Mouse (Mus musculus) forebrain, embryonic 16.5 days (tissue): ENCODE results near the gene Aff4. TPM values are rescaled to one million over a fixed set of nuclear protein-coding genes. Genes with fewer than 3 reads are reported as not detected.
A peak's percentile ranks its signal among the peaks of the same experiment; 100 is the strongest.

Source experiments
- ATAC-seq: fragments of 200-750 bp; cut with Nextera tagmentation; 2 replicates; pipeline ENCODE4 v1.8.0; 2017; ENCODE audit warnings: mild to moderate bottlenecking, moderate library complexity
- H3K27ac ChIP-seq: fragments of 300-500 bp; sonication (generic); 2 replicates; pipeline ENCODE4 v1.5.1; 2014; ENCODE audit warnings: low read length, control low read depth
- H3K27me3 ChIP-seq: fragments of 300-500 bp; sonication (generic); replicated peaks from 2 replicates; pipeline ENCODE4 v1.6.1; 2014; ENCODE audit warnings: low read length; ENCODE audit not compliant: control insufficient read depth, insufficient read depth
- H3K36me3 ChIP-seq: fragments of 300-500 bp; sonication (generic); 2 replicates; pipeline ENCODE4 v1.6.1; 2014; ENCODE audit not compliant: control insufficient read depth, insufficient read depth
- H3K4me1 ChIP-seq: fragments of 300-500 bp; sonication (generic); replicated peaks from 2 replicates; pipeline ENCODE4 v1.6.1; 2014; ENCODE audit warnings: low read length; ENCODE audit not compliant: control insufficient read depth, insufficient read depth
- H3K4me2 ChIP-seq: fragments of 300-500 bp; sonication (generic); 2 replicates; pipeline ENCODE4 v1.6.1; 2014; ENCODE audit warnings: mild to moderate bottlenecking, low read length, control low read depth
- H3K4me3 ChIP-seq: fragments of 300-500 bp; sonication (generic); replicated peaks from 2 replicates; pipeline ENCODE4 v1.5.1; 2014; ENCODE audit warnings: mild to moderate bottlenecking, low read length, control low read depth
- H3K9ac ChIP-seq: fragments of 300-500 bp; sonication (generic); replicated peaks from 2 replicates; pipeline ENCODE4 v1.6.1; 2014; ENCODE audit warnings: low read depth, low read length, control low read depth
- H3K9me3 ChIP-seq: fragments of 300-500 bp; sonication (generic); 2 replicates; pipeline ENCODE4 v1.6.1; 2016; ENCODE audit warnings: low read length; ENCODE audit not compliant: control insufficient read depth
- WGBS: fragments of 180-500 bp; shearing (Covaris S2); extraction: QIAGEN DNeasy Blood & Tissue Kit; methylation state at CpG from one replicate; pipeline ENCODE4 v1.1.7; 2014; 5-methylcytosine and 5-hydroxymethylcytosine counted together
- polyA plus RNA-seq: library from polyadenylated mRNA; unstranded; fragments of >200 nt; fragmentation: Nextera tagmentation; extraction: Ambion mirVana; gene quantifications from 2 replicates; pipeline ENCODE4 v1.2.1, GENCODE M21; 2015

Aff4 gene
- polyA plus RNA-seq, 1 experiment from 2014 or later: 62.0 TPM

DNA sequence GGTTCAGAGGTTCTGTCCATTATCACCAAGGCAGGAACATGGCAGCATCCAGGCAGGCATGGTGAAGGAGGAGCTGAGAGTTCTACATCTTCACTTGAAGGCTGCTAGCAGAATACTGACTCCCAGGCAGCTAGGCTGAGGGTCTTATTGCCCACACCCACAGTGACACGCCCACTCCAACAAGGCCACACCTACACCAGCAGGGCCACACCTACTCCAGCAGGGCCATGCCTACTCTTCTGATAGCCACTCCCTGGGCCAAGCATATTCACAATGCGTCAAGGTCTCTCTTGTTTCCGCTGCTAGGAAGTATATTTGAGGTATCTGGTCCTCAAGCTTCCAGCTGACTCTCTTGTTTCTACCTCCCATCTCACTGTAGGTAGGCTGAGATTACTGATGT lies 108.4 kb downstream of the Aff4 start:
- H3K4me3 ChIP-seq: no peak overlapping the region
- H3K4me2 ChIP-seq: no peak overlapping the region
- H3K36me3 ChIP-seq: no peaks in the 10 kb centered on the region
- no peak overlapping the region for H3K27ac ChIP-seq
- H3K9me3 ChIP-seq: no peaks in the 10 kb centered on the region
- peaks cover 17% of the 10 kb centered on the region for H3K4me1 ChIP-seq
- H3K27me3 ChIP-seq: peaks cover 42% of the 10 kb centered on the region
- ATAC-seq: no peak
- H3K9ac ChIP-seq: no peak overlapping the region
- 71% methylated on average over 3 of the region's 3 CpGs for WGBS

DNA sequence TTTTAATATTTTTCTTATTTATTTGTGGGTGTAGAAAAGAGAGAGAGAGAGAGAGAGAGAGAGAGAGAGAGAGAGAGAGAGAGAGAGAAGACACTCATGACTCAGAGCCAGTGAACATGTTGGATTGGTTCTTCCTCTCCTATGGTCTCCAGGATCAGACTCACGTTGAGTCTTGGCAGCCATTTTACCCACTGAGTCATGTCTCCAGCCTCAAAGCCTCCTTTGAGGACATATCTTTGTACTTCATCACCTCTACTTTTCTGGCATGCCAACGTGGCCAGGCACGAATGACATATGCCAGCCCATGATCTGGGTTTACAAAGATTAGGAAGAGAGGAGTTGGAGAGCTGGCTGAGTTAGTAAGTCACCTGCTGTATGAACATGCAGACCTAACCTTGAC lies 109.6 kb downstream of the Aff4 start:
- no peak for ATAC-seq
- 81% methylated on average over 3 of the region's 3 CpGs for WGBS

GRCm38 (mm10) chr11:53461727-53462126 lies 111.1 kb downstream of the Aff4 start:
- Histone ChIP-seq H3K27ac (no peak overlapping the region), H3K4me2 (no peak overlapping the region), H3K4me3 (no peak overlapping the region), H3K27me3 (peaks cover 59% of the 10 kb centered on the region), H3K9ac (no peak overlapping the region), H3K36me3 (no peaks in the 10 kb centered on the region), H3K4me1 (peaks cover 25% of the 10 kb centered on the region), H3K9me3 (no peaks in the 10 kb centered on the region)
- 16% methylated on average over 5 of the region's 5 CpGs for WGBS
- no peak for ATAC-seq

More for the DNA sequence above, 109.6 kb downstream of the Aff4 start:
- no peak overlapping the region for H3K4me3 ChIP-seq
- H3K4me2 ChIP-seq: no peak overlapping the region
- H3K27me3 ChIP-seq: peaks cover 54% of the 10 kb centered on the region
- no peaks in the 10 kb centered on the region for H3K9me3 ChIP-seq
- no peaks in the 10 kb centered on the region for H3K36me3 ChIP-seq
- no peak overlapping the region for H3K9ac ChIP-seq
- peaks cover 18% of the 10 kb centered on the region for H3K4me1 ChIP-seq
- H3K27ac ChIP-seq: no peak overlapping the region

- Histone ChIP-seq H3K4me2 (peak overlapping the region; percentile 75), H3K4me3 (peak overlapping the region; percentile 45), H3K27ac (no peak overlapping the region), H3K27me3 (peaks cover 50% of the 10 kb centered on the region), H3K9ac (peak overlapping the region; percentile 46), H3K36me3 (no peaks in the 10 kb centered on the region), H3K9me3 (no peaks in the 10 kb centered on the region), H3K4me1 (peaks cover 20% of the 10 kb centered on the region)
- WGBS: 5% methylated on average over 53 of the region's 55 CpGs
- ATAC-seq: no peak
Observed at GRCm38 (mm10) chr11:53463551-53464424, 113.2 kb downstream of the Aff4 start.

GRCm38 (mm10) chr11:53466231-53466971 lies 115.8 kb downstream of the Aff4 start:
- Histone ChIP-seq H3K36me3 (no peaks in the 10 kb centered on the region), H3K4me2 (peak overlapping the region; percentile 62), H3K4me1 (peaks cover 37% of the 10 kb centered on the region), H3K27me3 (peaks cover 48% of the 10 kb centered on the region), H3K9ac (peak overlapping the region; percentile 60), H3K4me3 (peak overlapping the region; percentile 42), H3K9me3 (no peaks in the 10 kb centered on the region), H3K27ac (no peak overlapping the region)
- 8% methylated on average over 40 of the region's 40 CpGs for WGBS
- ATAC-seq: peak; percentile 61

DNA sequence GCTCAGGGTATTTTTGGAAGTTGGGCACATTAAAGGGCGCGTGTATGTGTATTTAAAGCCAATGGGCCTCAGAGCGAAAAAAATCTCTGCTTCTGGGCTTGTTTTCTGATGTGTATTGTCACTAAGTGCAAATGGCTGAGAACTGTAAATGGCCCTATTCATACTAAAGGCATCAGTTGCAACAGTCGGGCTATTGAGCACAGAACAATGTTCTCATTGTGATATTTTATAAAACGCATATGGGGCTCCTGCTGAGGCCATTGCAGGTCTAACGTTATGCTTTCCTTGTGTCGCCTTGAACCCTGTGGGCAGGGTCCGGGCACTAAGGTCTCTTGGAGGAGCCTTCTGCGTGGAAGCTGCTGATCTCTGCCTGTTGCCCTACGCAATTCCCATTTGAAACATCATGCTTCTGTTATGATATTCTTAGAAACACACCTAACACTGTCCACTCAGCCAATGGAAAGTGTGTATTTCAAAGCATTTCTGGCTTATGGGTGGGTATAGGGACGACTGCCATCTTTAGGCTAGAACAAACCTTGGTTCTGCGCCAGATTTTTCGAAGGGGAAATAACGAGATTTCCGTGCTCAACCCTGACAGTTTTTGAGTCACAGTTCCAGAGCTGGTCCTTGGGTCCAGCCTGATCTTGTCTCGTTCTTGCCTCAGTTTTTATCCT lies 118.8 kb downstream of the Aff4 start:
- ATAC-seq: no peak; the same call in 1 of the 2 replicates
- Histone ChIP-seq H3K36me3 (no peaks in the 10 kb centered on the region), H3K4me2 (peak overlapping the region; percentile 52), H3K27me3 (peaks cover 19% of the 10 kb centered on the region), H3K9me3 (no peaks in the 10 kb centered on the region), H3K9ac (no peak overlapping the region), H3K27ac (no peak overlapping the region), H3K4me1 (peaks cover 32% of the 10 kb centered on the region), H3K4me3 (no peak overlapping the region)
- 17% methylated on average over 16 of the region's 16 CpGs for WGBS

DNA sequence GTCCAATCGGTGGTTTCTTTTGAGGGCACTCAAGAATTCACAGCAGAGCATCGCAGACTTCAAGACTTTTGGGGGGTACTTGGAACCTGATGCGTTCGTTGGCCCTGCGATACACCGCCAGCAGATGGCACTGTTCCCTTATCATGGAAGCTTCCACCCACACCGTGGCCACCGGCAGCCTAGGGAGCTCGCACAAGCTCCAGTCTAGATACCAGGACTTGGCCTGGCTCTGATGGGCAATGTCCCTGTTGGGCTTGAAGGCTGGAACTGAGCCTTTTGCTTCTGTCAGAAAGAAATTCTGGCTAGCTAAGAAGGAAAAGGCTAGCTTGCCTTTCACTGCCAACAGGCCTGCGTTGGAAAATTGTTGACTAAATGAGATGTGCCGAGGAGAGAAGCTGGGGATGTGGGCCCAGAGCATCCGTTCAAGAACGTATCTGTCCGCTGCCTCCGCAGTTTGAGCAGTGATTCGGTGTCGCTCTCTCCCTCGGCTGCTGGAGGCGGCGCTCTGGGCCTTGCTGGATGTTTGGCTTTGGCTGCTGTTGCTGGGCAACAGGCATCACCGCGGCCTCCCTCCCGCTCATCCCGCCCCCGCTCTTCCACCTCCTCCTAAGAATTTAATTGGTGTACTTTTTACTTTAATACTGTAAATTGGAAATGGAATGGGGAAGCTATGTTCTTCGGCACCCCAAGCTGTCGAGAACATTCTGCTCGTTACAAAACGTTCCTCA lies 119.5 kb downstream of the Aff4 start, which contains the start of gene Gm9837:
Gene Gm9837 (minus strand): TSS at position 512 of the 728 bp plus-strand sequence.
- H3K27me3 ChIP-seq: peaks cover 12% of the 10 kb centered on the region
- peaks cover 38% of the 10 kb centered on the region for H3K4me1 ChIP-seq
- H3K4me3 ChIP-seq: peak within 1 kb of the TSS; percentile 26
- H3K9me3 ChIP-seq: no peaks in the 10 kb centered on the region
- H3K27ac ChIP-seq: peak within 1 kb of the TSS; percentile 41; the same call in 1 of the 2 replicates
- no peaks in the 10 kb centered on the region for H3K36me3 ChIP-seq
- peak; percentile 89 for ATAC-seq
- under 1% methylated on average over 29 of the region's 29 CpGs for WGBS
- peak within 1 kb of the TSS; percentile 52 for H3K4me2 ChIP-seq
- H3K9ac ChIP-seq: peak within 1 kb of the TSS; percentile 4; the same call in 1 of the 2 replicates
